Mouse (Mus musculus) monocyte, adult 5-6 weeks (primary cell): ENCODE results near the gene BC061237. TPM values are rescaled to one million over a fixed set of nuclear protein-coding genes. Genes with fewer than 3 reads are reported as not detected.
"Not testable (repeated sequence)": the region's sequence is repeated elsewhere in the genome, so short reads cannot be mapped to it uniquely, and the experiment has no call there.

Source experiments
- ATAC-seq: fragments of 153-309, 156-312 bp; replicated peaks from 2 replicates; pipeline ENCODE4 v1.8.0; 2017; ENCODE audit warnings: mild to moderate bottlenecking; ENCODE audit not compliant: low TSS enrichment, insufficient number of reproducible peaks, severe bottlenecking, poor library complexity, low FRiP score
- total RNA-seq: library from RNA; stranded (forward); fragments of 200-1000, 200-491, 200-594 nt; gene quantifications from 3 replicates; pipeline ENCODE4 v1.2.3, GENCODE M21; 2017

The BC061237 gene
- total RNA-seq = not detected in 3 replicates

GRCm38 (mm10) chr14:44492163-44492562 lies at the start of gene BC061237:
Gene BC061237 (plus strand): TSS chr14:44492463.
- not testable (repeated sequence) for ATAC-seq

GRCm38 (mm10) chr14:44517976-44518375 lies 25.7 kb downstream of the BC061237 start, which contains the start of gene Gm17093:
Gene Gm17093 (plus strand): TSS chr14:44518276.
- not testable (repeated sequence) for ATAC-seq

GRCm38 (mm10) chr14:44547961-44548360 lies 55.7 kb downstream of the BC061237 start:
- not testable (repeated sequence) for ATAC-seq

Other genes with a start within 250 kb of the BC061237 start
- not detected in 3 replicates for gene Gm8220, start 206.9 kb upstream of the BC061237 start, total RNA-seq
- gene Gm5930, start 153.9 kb upstream of the BC061237 start, total RNA-seq = not detected in 3 replicates
- not detected in 3 replicates for gene Gm8229, start 127.1 kb upstream of the BC061237 start, total RNA-seq
- gene Gm3371, start 81.8 kb upstream of the BC061237 start, total RNA-seq = not detected in 3 replicates
- gene Gm8232, start 58.8 kb upstream of the BC061237 start, total RNA-seq = not detected in 3 replicates
- not detected in 3 replicates for gene Gm17093, start 25.8 kb downstream of the BC061237 start, total RNA-seq
- not detected in 3 replicates for gene Gm8247, start 90.7 kb downstream of the BC061237 start, total RNA-seq
- gene Gm5624, start 135.5 kb downstream of the BC061237 start, total RNA-seq = not detected in 3 replicates
- gene Gm8257, start 214.0 kb downstream of the BC061237 start, total RNA-seq = not detected in 3 replicates